In the genomic region with DNA sequence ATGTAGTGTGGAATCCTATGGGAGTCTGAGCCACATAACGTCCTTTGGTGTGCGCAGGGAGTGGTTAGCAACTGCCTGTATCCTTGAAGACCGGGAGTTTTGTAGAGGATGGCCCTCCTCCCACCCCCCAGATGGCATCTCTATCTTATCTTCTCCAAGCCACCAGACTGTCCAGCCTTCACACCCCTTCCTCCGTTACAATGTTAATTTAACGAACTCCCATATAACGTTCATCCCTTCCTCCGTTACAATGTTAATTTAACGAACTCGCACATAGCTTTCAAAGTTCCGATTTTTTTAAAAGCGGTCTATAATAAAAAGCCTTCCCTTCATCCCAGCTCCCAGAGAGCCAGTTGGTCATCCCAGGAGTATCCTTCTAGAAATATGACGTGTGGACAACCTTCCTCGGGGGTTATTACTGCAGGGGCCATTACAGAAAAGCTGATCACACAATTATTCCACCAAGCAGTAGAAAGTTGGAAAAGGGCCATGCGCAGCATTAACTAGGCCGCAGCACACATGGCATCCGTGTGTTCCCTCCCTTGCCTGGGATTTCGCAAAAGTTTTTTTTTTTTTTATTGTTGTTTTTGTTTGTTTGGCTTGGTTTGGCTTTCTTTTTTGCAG, we compare ENCODE assay signal across 12 mouse cellular contexts. TPM values are rescaled to one million over a fixed set of nuclear protein-coding genes. Genes with fewer than 3 reads are reported as not detected.
"Had no signal": no experiment of that assay in that cellular context is flagged by ENCODE, and none has a peak within 500 bp of the region (broad histone marks: within the 10 kb centered on the region; RNA-seq: fewer than 3 reads in every experiment).

No protein-coding gene starts in this region.

- H3K27ac ChIP-seq: kidney, embryonic 15.5 days; left cerebral cortex, adult 2 months; midbrain, embryonic 13.5 days; neural tube, embryonic 15.5 days had no signal

- H3K9ac ChIP-seq: kidney, embryonic 15.5 days; midbrain, embryonic 13.5 days; neural tube, embryonic 15.5 days had no signal

- DNase-seq: kidney, adult 2 months; kidney, postnatal 14 days; lung, adult 18-20 months; right cerebral cortex, postnatal 4 days; spleen, adult 18-20 months; thymus, postnatal 36 days had no signal

- H3K36me3 ChIP-seq: kidney, embryonic 15.5 days; midbrain, embryonic 13.5 days; neural tube, embryonic 15.5 days had no signal

- H3K4me2 ChIP-seq: kidney, embryonic 15.5 days; midbrain, embryonic 13.5 days; neural tube, embryonic 15.5 days had no signal

- H3K4me1 ChIP-seq: kidney, embryonic 15.5 days; neural tube, embryonic 15.5 days had no signal

- H3K27me3 ChIP-seq: kidney, embryonic 15.5 days; midbrain, embryonic 13.5 days; neural tube, embryonic 15.5 days had no signal

- H3K9me3 ChIP-seq: kidney, embryonic 15.5 days; midbrain, embryonic 13.5 days; neural tube, embryonic 15.5 days had no signal

- H3K4me3 ChIP-seq: kidney, embryonic 15.5 days; left cerebral cortex, adult 2 months; midbrain, embryonic 13.5 days; myocyte; neural tube, embryonic 15.5 days had no signal

- ATAC-seq: midbrain, embryonic 13.5 days had no signal

RNA-seq across cellular contexts. Expression of gene Pip5k1b, which starts 13.9 kb away (rescaled TPM):
- polyA plus RNA-seq: liver, adult 2 months had no signal
